Mouse (Mus musculus): ENCODE measurements around the gene Nr4a3.

DNA sequence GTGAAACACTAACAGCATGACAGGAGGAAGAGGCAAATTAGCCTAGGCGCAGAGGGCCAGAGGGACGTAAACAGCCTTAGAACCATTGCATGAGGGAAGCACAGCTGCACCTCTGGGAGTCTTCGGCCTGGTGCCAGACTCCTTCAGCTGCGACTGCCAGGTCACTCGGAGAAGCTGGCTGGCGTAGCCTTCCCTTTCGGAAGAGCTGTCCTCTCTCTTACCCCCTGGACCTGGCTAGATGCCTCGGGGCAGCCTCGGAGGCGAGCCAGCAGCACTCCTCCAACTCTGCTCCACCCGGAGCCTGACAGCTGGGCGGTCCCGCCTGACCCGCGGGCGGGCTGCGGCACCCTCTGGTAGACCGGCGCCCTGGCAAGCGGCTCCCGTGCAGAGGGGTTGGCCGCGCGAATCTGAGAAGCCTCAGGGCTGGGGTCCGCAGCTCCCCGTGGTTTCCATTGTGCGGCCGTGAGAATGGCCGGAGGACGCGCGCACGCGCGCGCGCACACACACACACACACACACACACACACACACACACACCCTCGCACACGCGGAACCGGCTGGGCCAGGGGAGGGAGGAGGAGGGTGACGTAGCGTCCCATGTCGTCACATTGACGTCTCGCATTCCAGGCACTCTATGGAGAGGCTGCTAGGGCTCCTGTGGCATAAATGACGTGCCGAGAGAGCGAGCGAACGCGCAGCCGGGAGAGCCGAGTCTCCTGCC is at the start of gene Nr4a3:
- no peak for TF ChIP-seq CTCF (IDR thresholded peaks at IDR 0.05; ENCODE audit: borderline replicate concordance, insufficient read depth, low read length)
- TF ChIP-seq POLR2A (IDR thresholded peaks at IDR 0.05; ENCODE audit: low read depth, low read length) = peak; percentile 61
